Mouse (Mus musculus): ENCODE data around the gene Fbn1. TPM values are rescaled to one million over a fixed set of nuclear protein-coding genes. Genes with fewer than 3 reads are reported as not detected.

Gene Fbn1
- polyA plus RNA-seq, 1 experiment from 2014 or later: 19.3 TPM

GRCm38 (mm10) chr2:125309710-125310109, 198.1 kb downstream of the Fbn1 start:
- H3K9ac ChIP-seq: no peak overlapping the region
- H3K27ac ChIP-seq (replicated peaks): no peak overlapping the region
- H3K4me1 ChIP-seq: no peaks in the 10 kb centered on the region
- no peaks in the 10 kb centered on the region for H3K27me3 ChIP-seq (replicated peaks)
- 82% methylated on average over 10 of the region's 10 CpGs for WGBS
- H3K9me3 ChIP-seq: no peaks in the 10 kb centered on the region
- peaks cover 95% of the 10 kb centered on the region for H3K36me3 ChIP-seq
- ATAC-seq (ENCODE audit: extremely low read depth, insufficient number of reproducible peaks, low FRiP score, low TSS enrichment): no peak
- H3K4me3 ChIP-seq: no peak overlapping the region
- no peak overlapping the region for H3K4me2 ChIP-seq

- no peaks in the 10 kb centered on the region for H3K27me3 ChIP-seq (replicated peaks)
- H3K4me1 ChIP-seq: no peaks in the 10 kb centered on the region
- no peak for ATAC-seq (ENCODE audit: extremely low read depth, insufficient number of reproducible peaks, low FRiP score, low TSS enrichment)
- no peak overlapping the region for H3K27ac ChIP-seq (replicated peaks)
- H3K4me3 ChIP-seq: no peak overlapping the region
- H3K4me2 ChIP-seq: no peak overlapping the region
- no peak overlapping the region for H3K9ac ChIP-seq
- H3K9me3 ChIP-seq: no peaks in the 10 kb centered on the region
- H3K36me3 ChIP-seq: peaks cover 94% of the 10 kb centered on the region
- 74% methylated on average over 3 of the region's 3 CpGs for WGBS
Measured at GRCm38 (mm10) chr2:125305671-125306070, 202.1 kb downstream of the Fbn1 start.

GRCm38 (mm10) chr2:125304746-125305145, 203.0 kb downstream of the Fbn1 start:
- 77% methylated on average over 3 of the region's 3 CpGs for WGBS
- H3K36me3 ChIP-seq: peaks cover 89% of the 10 kb centered on the region

GRCm38 (mm10) chr2:125303764-125304384, 203.9 kb downstream of the Fbn1 start:
- H3K9me3 ChIP-seq: no peaks in the 10 kb centered on the region
- H3K9ac ChIP-seq: no peak overlapping the region
- WGBS: 59% methylated on average over 5 of the region's 5 CpGs
- no peak for ATAC-seq (ENCODE audit: extremely low read depth, insufficient number of reproducible peaks, low FRiP score, low TSS enrichment)
- H3K27ac ChIP-seq (replicated peaks): no peak overlapping the region
- H3K4me2 ChIP-seq: no peak overlapping the region
- H3K36me3 ChIP-seq: peaks cover 85% of the 10 kb centered on the region
- no peaks in the 10 kb centered on the region for H3K27me3 ChIP-seq (replicated peaks)
- no peaks in the 10 kb centered on the region for H3K4me1 ChIP-seq
- no peak overlapping the region for H3K4me3 ChIP-seq

More at GRCm38 (mm10) chr2:125304746-125305145, 203.0 kb downstream of the Fbn1 start:
- no peaks in the 10 kb centered on the region for H3K27me3 ChIP-seq (replicated peaks)
- no peak overlapping the region for H3K9ac ChIP-seq
- no peak overlapping the region for H3K4me2 ChIP-seq
- H3K27ac ChIP-seq (replicated peaks): no peak overlapping the region
- no peak overlapping the region for H3K4me3 ChIP-seq
- H3K9me3 ChIP-seq: no peaks in the 10 kb centered on the region
- no peaks in the 10 kb centered on the region for H3K4me1 ChIP-seq
- no peak for ATAC-seq (ENCODE audit: extremely low read depth, insufficient number of reproducible peaks, low FRiP score, low TSS enrichment)

- no peak overlapping the region for H3K27ac ChIP-seq (replicated peaks)
- H3K4me1 ChIP-seq: no peaks in the 10 kb centered on the region
- no peak overlapping the region for H3K4me2 ChIP-seq
- 71% methylated on average over 8 of the region's 8 CpGs for WGBS
- no peak for ATAC-seq (ENCODE audit: extremely low read depth, insufficient number of reproducible peaks, low FRiP score, low TSS enrichment)
- no peak overlapping the region for H3K4me3 ChIP-seq
- H3K36me3 ChIP-seq: peaks cover 76% of the 10 kb centered on the region
- no peak overlapping the region for H3K9ac ChIP-seq
- no peaks in the 10 kb centered on the region for H3K27me3 ChIP-seq (replicated peaks)
- H3K9me3 ChIP-seq: no peaks in the 10 kb centered on the region
Measured at GRCm38 (mm10) chr2:125302625-125302924, 205.2 kb downstream of the Fbn1 start.

GRCm38 (mm10) chr2:125301877-125302624, 205.7 kb downstream of the Fbn1 start:
- Histone ChIP-seq H3K4me2 (no peak overlapping the region), H3K4me1 (no peaks in the 10 kb centered on the region), H3K9ac (no peak overlapping the region), H3K27ac (replicated peaks) (no peak overlapping the region), H3K27me3 (replicated peaks) (no peaks in the 10 kb centered on the region), H3K36me3 (peaks cover 74% of the 10 kb centered on the region), H3K4me3 (no peak overlapping the region), H3K9me3 (no peaks in the 10 kb centered on the region)
- 69% methylated on average over 9 of the region's 9 CpGs for WGBS
- ATAC-seq (ENCODE audit: extremely low read depth, insufficient number of reproducible peaks, low FRiP score, low TSS enrichment): no peak

- Histone ChIP-seq H3K36me3 (peaks cover 46% of the 10 kb centered on the region), H3K4me3 (no peak overlapping the region), H3K27me3 (replicated peaks) (no peaks in the 10 kb centered on the region), H3K9me3 (no peaks in the 10 kb centered on the region), H3K9ac (no peak overlapping the region), H3K27ac (replicated peaks) (no peak overlapping the region), H3K4me2 (no peak overlapping the region), H3K4me1 (no peaks in the 10 kb centered on the region)
- ATAC-seq (ENCODE audit: extremely low read depth, insufficient number of reproducible peaks, low FRiP score, low TSS enrichment): no peak
- WGBS: 91% methylated on average over 1 of the region's 1 CpGs
Measured at GRCm38 (mm10) chr2:125298841-125299240, 209.0 kb downstream of the Fbn1 start.

- Histone ChIP-seq H3K9ac (no peak overlapping the region), H3K27me3 (replicated peaks) (no peaks in the 10 kb centered on the region), H3K36me3 (peaks cover 13% of the 10 kb centered on the region), H3K9me3 (no peaks in the 10 kb centered on the region), H3K4me1 (peaks cover 12% of the 10 kb centered on the region), H3K4me3 (no peak overlapping the region), H3K4me2 (no peak overlapping the region), H3K27ac (replicated peaks) (no peak overlapping the region)
- WGBS: 80% methylated on average over 3 of the region's 3 CpGs
- no peak for ATAC-seq (ENCODE audit: extremely low read depth, insufficient number of reproducible peaks, low FRiP score, low TSS enrichment)
Measured at GRCm38 (mm10) chr2:125295526-125295925, 212.3 kb downstream of the Fbn1 start.

GRCm38 (mm10) chr2:125293969-125294491, 213.8 kb downstream of the Fbn1 start:
- H3K4me1 ChIP-seq: peaks cover 12% of the 10 kb centered on the region
- 76% methylated on average over 5 of the region's 5 CpGs for whole genome bisulfite sequencing
- H3K27me3 ChIP-seq (replicated peaks): no peaks in the 10 kb centered on the region
- no peak overlapping the region for H3K4me2 ChIP-seq
- H3K9me3 ChIP-seq: no peaks in the 10 kb centered on the region
- ATAC-seq (ENCODE audit: extremely low read depth, insufficient number of reproducible peaks, low FRiP score, low TSS enrichment): no peak
- no peak overlapping the region for H3K27ac ChIP-seq (replicated peaks)
- no peak overlapping the region for H3K4me3 ChIP-seq
- peaks cover 9% of the 10 kb centered on the region for H3K36me3 ChIP-seq
- no peak overlapping the region for H3K9ac ChIP-seq

GRCm38 (mm10) chr2:125292616-125293015, 215.2 kb downstream of the Fbn1 start:
- 42% methylated on average over 7 of the region's 7 CpGs for whole genome bisulfite sequencing
- Histone ChIP-seq H3K4me2 (no peak overlapping the region), H3K4me3 (no peak overlapping the region), H3K27ac (replicated peaks) (no peak overlapping the region), H3K4me1 (peaks cover 12% of the 10 kb centered on the region), H3K36me3 (peaks cover 4% of the 10 kb centered on the region; the same call in 1 of the 2 replicates), H3K9ac (no peak overlapping the region), H3K27me3 (replicated peaks) (no peaks in the 10 kb centered on the region; the same call in 1 of the 2 replicates), H3K9me3 (no peaks in the 10 kb centered on the region)
- no peak for ATAC-seq (ENCODE audit: extremely low read depth, insufficient number of reproducible peaks, low FRiP score, low TSS enrichment)

- H3K27ac ChIP-seq (replicated peaks): no peak overlapping the region
- no peaks in the 10 kb centered on the region for H3K36me3 ChIP-seq
- no peak for ATAC-seq (ENCODE audit: extremely low read depth, insufficient number of reproducible peaks, low FRiP score, low TSS enrichment)
- H3K27me3 ChIP-seq (replicated peaks): no peaks in the 10 kb centered on the region; the same call in 1 of the 2 replicates
- WGBS: 46% methylated on average over 1 of the region's 1 CpGs
- peaks cover 12% of the 10 kb centered on the region for H3K4me1 ChIP-seq
- H3K9me3 ChIP-seq: no peaks in the 10 kb centered on the region
- no peak overlapping the region for H3K4me2 ChIP-seq
- H3K9ac ChIP-seq: no peak overlapping the region
- H3K4me3 ChIP-seq: no peak overlapping the region
Measured at GRCm38 (mm10) chr2:125291101-125291500, 216.7 kb downstream of the Fbn1 start.
